Mouse (Mus musculus): ENCODE measurements at regions not wholly inside any gene's neighbourhood (a gene's known extent, or its start where the extent isn't known, plus 50 kb on each side); places are given as distances from the start of the nearest gene placed in this dataset.

DNA sequence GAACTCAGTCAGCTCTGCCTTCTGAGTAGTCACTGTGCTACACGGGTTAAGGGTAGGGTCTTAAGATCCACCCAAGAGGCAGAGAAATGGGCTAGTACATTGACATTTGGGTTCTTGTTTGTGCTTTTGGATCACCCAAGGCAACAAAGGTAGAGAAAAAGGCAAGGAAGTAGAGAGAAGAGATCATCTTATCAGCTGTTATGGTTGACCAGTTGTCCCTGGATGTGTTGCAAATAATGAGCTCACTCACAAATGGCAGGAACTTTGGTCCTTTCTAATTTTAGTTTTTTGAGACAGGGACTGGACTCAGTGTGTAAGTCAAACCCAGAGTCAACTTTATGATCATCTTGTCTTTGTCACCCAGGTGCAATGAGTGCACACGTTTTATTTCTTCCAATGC lies 241.3 kb upstream of the Maf start:
- in situ Hi-C loops (cut with MboI, MseI): no loop called here

DNA sequence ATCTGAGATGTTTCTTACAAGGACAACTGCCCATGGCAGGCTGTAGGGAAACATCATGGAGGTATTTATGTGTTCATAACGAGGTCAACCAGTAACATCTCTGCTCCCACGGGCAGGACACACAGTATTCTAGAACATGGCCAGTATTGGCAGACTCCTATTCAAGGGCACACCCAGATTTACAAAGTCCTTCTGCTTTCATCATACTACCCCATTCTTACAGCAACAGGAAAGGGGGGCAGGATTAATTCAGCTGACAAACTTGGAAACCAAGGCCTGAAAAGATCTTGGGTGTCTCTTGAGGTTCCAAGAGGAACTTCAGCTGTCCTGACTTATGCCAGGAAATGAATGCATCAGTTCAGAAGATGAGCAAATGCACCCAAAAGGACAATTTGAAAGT lies 240.4 kb upstream of the Maf start:
- in situ Hi-C loops (cut with MboI, MseI): no loop called here

DNA sequence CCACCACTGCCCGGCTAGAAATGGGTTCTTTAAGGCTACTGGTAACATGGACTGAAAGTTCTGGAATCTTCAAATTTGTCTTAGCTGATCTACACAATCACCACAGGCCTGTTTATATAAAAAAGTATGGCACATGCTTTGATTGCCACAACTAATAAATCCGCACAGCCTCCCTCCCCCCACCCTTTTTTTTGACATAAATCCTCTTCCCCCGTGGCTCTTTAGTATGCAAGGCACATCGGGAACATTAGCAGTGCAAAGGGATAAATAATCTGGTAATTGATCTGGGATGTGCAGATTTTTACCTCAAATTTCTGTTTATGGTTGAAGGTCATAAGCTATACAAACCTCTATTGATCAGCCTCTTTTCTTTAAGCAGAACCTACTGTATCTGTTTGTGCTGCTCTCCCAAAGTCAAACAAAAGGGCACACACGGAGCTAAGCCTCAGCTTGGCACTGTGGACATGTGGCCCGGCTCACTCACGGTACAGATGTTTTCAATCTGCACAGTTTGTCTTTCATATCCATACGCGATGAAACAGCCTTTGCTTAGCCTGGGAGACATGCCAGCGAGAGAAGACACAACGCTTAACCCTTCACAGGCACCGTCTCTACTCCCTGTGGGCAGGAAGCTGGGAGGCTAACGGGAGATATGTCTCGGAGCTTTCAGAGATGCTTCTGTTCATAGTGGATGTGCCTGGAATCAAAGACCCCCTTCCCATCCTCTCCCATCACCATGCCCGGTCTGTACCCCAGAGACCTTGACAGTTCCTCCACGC lies 235.3 kb upstream of the Maf start:
- in situ Hi-C loops (cut with MboI, MseI): no loop called here

DNA sequence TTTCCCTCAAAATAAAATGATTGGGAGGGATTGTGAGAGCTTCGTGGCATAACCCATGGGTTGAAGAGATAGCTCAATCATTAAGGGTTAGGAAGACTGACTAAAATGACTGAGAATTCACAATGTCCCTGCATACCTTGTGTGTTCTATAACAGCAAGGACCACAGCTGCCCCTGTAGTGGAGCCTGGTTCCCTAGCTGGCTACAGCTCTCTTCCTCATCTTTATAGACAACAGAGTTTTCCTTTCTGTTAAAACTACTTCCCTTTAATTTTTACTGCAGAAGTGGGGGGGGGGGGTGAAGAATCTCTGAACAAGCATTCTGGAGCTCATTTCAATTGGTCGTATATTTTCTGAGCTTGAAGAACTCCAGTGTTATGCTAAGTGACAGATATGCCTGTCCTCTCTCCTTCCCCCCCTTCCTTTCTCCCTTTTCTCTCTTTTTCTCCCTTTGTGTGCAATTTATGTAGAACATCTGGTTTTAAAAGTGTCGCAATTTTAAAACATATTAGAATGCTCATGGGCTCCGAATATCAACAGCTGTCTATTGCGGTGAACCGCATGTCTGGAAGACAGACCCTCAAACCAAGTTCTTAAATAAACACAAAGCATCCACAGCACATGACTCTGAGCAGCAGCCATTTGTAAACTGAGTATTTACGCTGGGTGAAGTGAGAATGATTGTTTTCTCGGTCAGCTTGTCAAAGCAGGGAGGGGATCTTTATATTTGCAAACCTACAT lies 222.0 kb upstream of the Maf start:
- in situ Hi-C loops (cut with MboI, MseI): no loop called here

DNA sequence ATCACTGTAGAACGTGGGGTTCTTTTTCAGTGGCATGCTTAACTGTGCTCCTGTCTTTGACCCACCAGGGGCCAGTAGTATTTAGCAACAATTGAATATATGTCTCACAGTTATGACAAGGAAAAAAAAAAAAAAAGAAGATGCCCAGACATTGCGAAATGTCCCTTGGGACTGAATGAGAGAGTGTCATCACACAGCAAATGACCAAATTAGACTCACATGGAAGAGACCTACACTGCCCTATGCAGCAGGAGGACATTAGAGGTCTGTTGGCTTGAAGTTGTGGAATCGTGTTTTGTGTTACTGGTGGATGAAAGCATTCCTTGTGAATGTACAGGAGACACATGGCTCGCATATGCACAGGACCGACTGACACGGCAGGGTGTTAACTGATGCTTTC lies 214.3 kb upstream of the Maf start:
- in situ Hi-C loops (cut with MboI, MseI): no loop called here

DNA sequence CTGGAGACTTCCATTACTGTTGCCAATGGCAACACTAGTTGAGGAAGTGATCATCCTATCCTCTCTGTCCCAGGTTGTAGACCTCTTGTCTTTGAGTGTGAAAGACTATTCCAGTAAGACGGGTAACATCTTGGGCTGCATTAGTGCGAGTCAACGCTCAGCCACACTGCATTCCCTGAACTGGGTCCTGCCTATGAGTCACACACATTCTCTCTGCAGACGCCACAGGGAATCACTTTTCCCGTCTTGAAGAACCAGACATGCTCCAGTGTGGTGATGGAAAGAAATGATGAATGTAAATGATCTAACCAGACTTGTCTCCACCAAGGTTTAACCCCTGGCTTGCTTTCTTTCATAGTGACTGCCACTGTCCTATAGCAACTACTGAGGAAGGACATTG lies 199.1 kb upstream of the Maf start:
- in situ Hi-C loops (cut with MboI, MseI): no loop called here

DNA sequence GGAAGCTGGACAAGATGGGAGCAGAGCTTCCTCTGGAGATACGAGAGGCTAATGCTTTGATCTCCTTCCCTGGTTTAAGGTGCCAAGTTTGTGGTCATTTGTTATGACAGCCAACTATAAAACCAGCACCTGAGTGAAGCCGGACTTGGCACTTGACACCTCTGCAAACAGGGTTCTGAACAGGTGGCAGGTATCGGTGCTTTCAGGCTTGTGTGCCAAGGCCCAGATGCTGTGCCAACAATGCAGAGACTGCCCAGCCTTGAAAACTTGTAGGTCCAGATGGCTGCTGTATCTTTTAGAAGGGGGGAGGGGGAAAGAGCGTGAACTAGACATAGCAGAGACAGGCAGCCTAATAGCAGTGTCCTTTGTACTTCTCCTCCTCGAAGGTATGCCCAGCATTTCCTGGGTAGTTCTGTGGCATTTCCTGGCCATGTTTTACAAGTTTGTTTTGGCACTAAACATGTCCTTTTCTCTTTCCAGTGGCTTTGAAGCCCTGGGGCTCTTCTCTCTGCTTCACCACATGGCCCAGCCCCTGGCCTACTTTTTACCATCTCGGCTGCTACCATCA lies 196.3 kb upstream of the Maf start:
- in situ Hi-C loops (cut with MboI, MseI): no loop called here

DNA sequence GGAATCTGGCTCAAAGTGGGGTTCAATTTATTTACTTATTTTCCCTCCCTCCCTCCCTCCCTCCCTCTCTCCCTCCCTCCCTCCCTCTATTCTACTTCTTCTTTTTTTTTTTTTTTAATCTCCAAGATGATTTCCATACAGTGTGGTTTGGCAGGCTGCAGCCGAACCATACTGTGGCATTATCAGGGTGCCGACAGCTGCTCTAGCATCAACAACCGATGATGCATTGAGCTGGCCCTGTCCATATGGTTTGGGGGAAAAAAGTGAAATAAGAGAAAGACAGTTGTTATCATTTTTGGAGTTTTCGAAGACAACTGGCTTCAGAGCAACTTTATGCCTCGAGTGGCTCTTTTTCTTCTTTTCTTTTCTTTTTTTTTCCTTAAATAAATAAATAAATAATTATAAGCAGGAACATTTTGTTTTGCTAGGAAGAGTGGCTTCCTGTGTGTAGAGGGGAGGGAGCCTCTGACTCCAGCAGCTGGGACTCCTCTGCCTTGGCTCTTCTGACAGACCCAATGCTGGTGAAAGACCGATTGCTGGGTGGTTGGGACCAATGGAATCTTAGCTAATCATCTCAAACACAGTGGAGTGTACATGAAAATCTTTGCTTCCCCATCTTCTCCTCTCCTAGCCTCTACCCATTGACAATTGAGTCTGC lies 190.1 kb upstream of the Maf start:
- in situ Hi-C loops (cut with MboI, MseI): no loop called here

DNA sequence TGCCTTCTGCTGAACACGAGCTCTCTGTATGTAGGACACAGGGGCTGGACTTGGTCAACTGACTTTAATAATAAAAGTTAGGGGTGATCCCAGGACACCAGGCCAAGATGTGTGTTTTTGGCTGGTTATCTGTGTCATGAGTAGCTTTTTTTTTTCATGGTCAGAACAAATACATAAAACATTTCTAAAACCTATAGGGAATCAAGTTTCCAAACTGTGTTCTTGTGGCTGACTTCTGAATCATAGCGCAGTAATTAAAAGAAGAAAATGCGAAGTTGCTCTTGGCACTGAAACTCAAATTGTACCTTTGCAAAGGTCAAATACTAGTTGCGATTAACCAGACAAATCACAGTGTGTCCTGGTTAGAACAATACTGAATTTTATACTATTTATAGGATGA lies 189.5 kb upstream of the Maf start:
- in situ Hi-C loops (cut with MboI, MseI): no loop called here

DNA sequence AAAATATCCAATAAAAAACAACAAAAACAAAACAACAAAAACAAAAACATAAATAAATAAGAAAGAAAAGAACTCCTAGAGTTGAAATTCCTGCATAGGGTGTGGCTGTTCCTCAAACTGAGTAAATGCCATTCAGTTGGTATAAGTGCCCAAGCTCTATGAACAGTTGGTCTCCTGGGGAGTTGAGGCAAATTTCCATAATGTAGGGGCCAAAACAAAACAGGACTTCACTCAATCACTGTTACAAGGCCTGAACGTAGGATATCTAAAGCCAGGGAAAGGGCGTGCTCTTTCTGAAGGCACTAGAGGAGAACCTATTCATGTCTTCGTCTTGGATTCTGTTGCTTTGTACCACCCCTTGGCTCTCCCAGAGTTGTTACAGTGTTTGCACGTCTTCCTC lies 188.5 kb upstream of the Maf start:
- in situ Hi-C loops (cut with MboI, MseI): no loop called here

DNA sequence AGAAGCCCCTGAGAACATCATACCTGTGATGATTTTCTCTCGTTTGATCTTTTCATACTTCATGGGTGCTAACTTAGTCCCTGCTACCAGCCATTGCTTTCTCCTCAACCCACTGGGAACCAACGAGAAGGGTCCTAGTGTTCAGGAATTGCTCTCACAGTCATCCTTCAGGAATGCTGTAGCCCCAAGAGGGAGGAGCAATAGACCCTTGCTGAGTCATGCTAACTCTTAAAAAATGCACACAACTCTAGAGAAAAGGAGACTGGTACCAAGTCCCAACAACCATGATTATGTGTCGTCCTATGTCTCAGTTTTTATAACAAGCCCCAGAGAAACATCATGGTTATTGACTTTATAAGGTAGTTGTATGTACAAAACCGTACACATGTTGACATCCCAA lies 180.7 kb upstream of the Maf start:
- in situ Hi-C loops (cut with MboI, MseI): no loop called here

DNA sequence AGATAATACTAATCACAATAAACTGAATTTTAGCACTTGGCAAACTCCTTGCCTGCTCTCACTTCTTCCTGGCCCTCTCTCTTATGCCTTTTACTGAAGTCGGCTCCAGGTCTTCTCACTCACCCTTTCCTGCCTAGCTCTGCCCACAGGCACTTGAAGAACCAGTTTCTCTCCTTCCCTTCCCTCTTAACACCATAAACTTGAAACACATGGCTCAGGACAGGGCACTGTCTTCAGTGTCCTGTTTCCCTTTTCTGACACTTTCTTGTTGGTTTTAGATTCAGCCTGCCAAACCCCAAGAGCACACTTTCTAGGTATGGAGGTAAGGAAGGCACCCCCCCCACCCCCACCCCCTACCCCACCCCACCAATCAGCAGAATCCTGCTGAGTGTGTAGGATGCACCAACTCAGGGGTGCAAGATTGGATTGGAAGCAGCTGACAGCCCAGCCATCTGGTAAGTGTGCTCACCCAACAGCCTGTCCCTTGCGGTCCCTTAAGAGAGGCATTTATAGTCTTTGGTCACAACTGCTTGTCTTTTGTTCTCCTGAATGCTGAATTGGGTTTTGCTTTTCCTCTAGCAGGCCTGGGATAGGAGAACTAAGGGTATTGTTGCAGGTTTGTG lies 177.6 kb upstream of the Maf start:
- in situ Hi-C loops (cut with MboI, MseI): no loop called here

DNA sequence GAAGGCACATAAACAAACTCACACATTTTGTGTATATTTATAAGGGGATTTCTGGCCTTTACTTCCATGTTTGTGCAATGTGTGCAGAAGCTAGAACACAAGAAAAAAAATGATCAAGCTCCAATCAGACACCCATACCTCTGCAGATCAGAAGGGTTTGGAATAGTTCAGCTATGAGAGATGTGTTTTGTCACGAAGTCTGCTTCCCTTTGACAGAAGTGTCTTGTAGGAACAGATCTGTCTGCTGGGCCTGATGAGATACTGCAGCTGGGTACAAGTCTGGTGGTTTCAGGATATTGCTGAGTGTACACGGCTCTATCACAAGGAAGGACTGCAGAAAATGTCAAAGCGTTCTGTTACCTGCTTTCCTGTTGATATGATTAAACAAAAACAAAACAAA lies 176.2 kb upstream of the Maf start:
- in situ Hi-C loops (cut with MboI, MseI): no loop called here

DNA sequence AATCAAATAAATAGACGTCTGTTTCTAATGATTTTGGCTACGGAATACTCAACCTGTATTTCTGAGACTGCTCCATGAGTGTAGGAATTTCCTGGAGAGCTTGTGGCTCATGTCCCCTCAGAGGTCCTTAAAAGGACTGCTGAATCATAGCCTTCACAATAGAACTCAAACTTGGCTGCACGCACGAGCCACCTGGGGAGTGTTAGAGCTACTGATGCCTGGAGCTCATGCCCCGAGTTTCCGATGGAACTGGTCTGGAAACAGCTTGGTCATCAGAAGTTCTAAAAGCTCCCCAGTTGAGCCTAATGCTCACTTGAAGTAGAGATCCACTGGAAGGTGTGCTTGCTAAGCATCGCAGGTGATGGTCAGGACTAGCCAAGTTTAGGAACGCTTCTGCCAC lies 174.3 kb upstream of the Maf start:
- in situ Hi-C loops (cut with MboI, MseI): no loop called here

DNA sequence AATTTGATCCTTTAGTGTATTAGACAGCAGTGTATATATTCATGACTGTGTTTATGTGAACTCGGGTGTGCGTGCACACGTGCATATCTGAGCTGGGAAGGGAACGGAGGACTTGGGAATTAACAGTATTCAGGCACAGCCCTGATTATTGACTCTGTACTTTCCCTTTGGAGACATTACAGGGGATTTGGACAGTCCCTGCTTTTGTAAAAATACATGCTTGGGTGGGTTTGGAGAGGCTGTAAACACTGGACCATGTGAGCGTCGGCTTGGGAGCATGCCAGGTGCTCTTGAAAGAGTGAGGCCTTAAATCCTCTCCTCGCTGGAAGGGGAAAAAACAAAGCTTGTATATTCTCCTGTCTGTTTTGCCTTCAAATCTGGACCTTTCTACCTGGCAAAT lies 167.2 kb upstream of the Maf start:
- in situ Hi-C loops (cut with MboI, MseI): no loop called here

DNA sequence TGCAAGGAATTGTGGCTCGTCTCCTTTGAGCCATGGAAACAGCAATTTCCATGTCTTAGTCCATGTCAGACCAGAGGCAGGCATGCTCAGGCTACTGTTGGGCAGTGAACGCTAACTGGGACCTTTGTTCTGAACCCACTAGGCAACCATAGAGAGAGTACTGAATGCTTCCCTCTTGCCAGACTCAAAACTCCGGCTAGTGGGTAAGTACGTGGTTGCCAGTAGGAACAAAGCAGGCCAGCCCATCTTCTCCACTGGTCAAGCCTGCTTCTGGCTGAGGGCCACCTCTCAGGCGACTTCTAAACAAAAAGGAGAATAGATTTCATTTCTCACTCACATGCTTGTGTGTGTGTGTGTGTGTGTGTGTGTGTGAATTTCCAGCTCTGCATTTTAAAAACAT lies 163.8 kb upstream of the Maf start:
- in situ Hi-C loops (cut with MboI, MseI): no loop called here

DNA sequence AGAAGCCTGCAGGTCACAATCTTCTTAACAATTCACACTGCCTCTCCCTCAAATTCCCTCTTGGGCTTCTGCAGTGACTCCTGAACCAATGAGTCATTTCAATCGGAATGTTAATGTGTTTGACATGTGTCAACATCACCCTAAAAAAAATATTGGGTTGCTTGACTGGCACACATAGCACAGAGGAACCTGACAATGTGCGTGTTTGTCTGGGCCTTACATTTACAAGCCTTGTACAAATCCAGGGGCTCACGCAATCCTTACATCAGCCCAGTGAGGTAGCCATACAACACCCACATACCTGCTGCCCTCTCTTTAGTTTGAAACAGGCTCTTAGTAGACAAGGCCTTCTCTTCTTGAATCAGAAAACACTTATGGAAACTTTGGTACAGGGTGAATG lies 153.8 kb upstream of the Maf start:
- in situ Hi-C loops (cut with MboI, MseI): no loop called here

DNA sequence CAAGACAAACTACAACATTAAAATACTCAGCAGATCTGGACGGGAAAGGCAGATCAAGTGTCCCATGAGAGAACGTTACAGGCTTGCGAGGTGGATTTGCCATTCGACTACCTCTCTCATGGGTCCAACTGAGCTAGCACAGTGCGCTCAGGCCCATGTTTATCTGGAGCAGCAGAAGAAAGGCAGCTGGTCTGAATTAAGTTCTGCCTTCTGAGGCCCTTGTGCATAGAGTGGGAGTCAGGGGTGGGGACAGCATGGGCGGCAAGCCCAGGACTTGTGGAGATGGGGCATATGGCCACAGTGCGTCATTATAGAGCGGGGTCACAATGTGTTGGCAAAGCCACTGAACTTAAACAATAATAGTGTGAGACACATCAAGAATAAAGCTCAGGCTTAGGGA lies 151.8 kb upstream of the Maf start:
- in situ Hi-C loops (cut with MboI, MseI): no loop called here

DNA sequence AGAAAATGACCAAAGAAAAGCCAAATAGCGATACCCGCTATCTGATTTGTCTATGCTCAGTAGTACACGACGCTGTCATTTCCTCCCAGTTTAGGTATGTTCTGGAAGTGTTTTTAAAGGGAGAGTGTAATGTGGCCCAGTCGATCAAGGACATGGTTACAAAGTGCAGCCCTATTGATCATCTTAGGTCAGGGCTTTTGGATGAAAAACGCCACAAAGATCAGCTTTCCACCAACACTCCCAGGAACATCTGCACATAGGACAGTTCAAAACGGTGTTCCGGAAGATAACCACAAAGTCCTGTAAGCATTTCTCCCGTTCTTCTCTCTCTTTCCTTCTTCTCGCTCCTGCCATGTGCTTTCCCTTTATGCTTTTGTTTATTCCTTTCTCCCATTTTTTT lies 149.2 kb upstream of the Maf start:
- in situ Hi-C loops (cut with MboI, MseI): no loop called here

DNA sequence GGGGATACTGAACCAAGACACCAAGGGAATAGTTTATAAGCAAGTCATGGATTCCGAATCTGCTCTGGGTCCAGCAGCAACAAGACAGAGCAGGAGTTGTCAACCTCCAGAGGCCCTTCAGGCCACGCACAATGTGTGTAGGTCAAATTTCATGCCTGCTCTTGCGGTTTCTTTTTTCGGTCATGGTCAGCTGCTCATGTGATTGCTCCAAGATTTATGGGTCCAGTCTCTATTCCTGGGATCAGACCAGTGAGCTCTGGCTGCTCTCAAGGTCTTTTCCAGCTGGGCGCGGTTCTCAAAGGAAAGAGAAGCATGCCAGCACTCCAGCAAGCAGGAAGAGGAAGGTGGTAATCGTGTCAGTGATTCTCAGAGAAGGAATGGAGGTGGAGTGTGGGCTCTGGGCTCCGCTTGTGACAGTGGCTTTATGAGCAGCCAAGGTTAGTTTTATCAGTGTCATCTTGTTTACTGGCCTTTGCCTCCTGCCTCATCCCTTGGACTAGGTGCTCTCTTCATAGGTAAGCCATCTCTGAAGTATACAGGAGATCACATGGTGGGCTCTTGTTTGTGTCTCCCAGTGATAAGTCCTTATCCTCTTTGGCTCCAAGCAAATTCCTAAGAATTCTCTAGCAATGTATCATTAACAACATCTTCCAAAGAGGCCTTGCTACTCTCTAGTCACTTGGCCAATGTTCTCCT lies 148.5 kb upstream of the Maf start:
- in situ Hi-C loops (cut with MboI, MseI): no loop called here

DNA sequence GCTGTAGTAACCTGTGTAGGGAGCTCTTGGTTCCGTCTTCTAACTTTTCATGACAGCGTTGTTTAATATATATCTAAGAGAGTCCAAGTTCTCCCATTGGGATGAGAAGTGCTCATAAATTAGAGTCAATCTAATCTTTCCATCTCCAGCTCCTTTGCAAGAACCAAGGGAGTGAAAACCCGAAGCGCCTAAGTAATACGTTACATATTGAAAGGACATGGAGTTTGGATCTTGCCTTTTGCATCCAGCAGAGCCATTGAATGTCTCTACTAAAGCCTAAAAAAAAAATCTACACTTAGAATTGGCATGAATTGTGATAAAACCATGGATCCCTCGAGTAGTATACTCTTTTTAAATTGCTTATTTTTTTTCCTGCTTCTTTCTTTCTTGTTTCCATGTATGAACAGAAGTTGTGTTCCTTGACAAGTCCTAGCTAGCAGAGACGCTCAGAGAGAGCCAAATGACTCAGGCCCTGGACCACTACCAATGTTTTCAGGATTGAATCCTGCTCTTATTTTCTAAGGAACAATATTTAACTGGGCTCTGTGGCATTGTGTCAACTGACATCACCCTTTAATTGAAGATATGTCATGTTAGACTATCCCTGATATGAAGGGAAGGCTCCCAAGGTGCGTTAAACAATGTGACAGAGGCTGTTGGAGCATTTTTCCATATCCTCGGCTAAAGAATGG lies 146.8 kb upstream of the Maf start:
- in situ Hi-C loops (cut with MboI, MseI): no loop called here
